Mouse (Mus musculus): Measurements from ENCODE around the gene Eif2d. TPM values are rescaled to one million over a fixed set of nuclear protein-coding genes. Genes with fewer than 3 reads are reported as not detected.
A peak's percentile ranks its signal among the peaks of the same experiment; 100 is the strongest.

Eif2d gene
- polyA plus RNA-seq, 1 experiment from 2014 or later, result 41.1 TPM

- no peak for ATAC-seq (ENCODE audit: extremely low read depth, insufficient number of reproducible peaks, low FRiP score, low TSS enrichment)
- 25% methylated on average over 13 of the region's 13 CpGs for WGBS
- Histone ChIP-seq H3K9ac (peak overlapping the region; percentile 30; the same call in 1 of the 2 replicates), H3K36me3 (peaks cover 5% of the 10 kb centered on the region), H3K4me2 (peak overlapping the region; percentile 47), H3K4me3 (no peak overlapping the region), H3K27ac (replicated peaks) (peak overlapping the region; percentile 70), H3K9me3 (no peaks in the 10 kb centered on the region), H3K27me3 (replicated peaks) (no peaks in the 10 kb centered on the region), H3K4me1 (peaks cover 72% of the 10 kb centered on the region)
These were observed 33.0 kb downstream of the Eif2d start for GRCm38 (mm10) chr1:131185821-131186506.

GRCm38 (mm10) chr1:131186995-131187394 lies 34.0 kb downstream of the Eif2d start:
- Histone ChIP-seq H3K36me3 (no peaks in the 10 kb centered on the region), H3K4me2 (no peak overlapping the region), H3K4me1 (peaks cover 66% of the 10 kb centered on the region), H3K9me3 (no peaks in the 10 kb centered on the region), H3K27ac (replicated peaks) (peak overlapping the region; percentile 70; the same call in 1 of the 2 replicates), H3K27me3 (replicated peaks) (no peaks in the 10 kb centered on the region), H3K4me3 (no peak overlapping the region), H3K9ac (no peak overlapping the region)
- no peak for ATAC-seq (ENCODE audit: extremely low read depth, insufficient number of reproducible peaks, low FRiP score, low TSS enrichment)
- 61% methylated on average over 6 of the region's 6 CpGs for WGBS

DNA sequence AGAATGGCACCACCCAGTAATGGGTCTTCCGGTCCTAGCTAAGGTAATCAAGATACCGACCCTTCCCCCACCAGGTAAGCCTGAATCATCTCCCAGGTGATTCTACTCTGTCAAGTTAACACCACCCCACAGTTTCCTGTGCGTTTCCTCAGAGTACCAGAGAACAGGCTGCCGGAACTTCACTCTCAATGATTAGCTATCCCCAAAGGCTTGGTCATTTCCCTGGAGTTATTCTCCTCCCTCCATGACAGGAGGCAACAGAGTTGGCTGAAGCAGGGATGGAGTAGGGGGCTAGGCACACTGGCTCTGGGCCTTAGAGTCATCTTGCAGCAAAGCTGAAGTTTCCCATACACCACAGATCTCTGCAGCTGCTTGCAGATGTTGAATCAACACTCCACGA lies 34.9 kb downstream of the Eif2d start:
- H3K9ac ChIP-seq, result no peak overlapping the region
- no peaks in the 10 kb centered on the region for H3K9me3 ChIP-seq
- no peaks in the 10 kb centered on the region for H3K36me3 ChIP-seq
- no peak overlapping the region for H3K4me3 ChIP-seq
- 83% methylated on average over 5 of the region's 5 CpGs for whole genome bisulfite sequencing
- H3K4me1 ChIP-seq, result peaks cover 60% of the 10 kb centered on the region
- H3K4me2 ChIP-seq, result no peak overlapping the region
- peak; percentile 7; the same call in 1 of the 2 replicates for ATAC-seq (ENCODE audit: extremely low read depth, insufficient number of reproducible peaks, low FRiP score, low TSS enrichment)
- no peak overlapping the region for H3K27ac ChIP-seq (replicated peaks)
- H3K27me3 ChIP-seq (replicated peaks), result no peaks in the 10 kb centered on the region

GRCm38 (mm10) chr1:131188655-131189054 lies 35.7 kb downstream of the Eif2d start:
- no peaks in the 10 kb centered on the region for H3K9me3 ChIP-seq
- H3K4me3 ChIP-seq, result no peak overlapping the region
- no peaks in the 10 kb centered on the region for H3K27me3 ChIP-seq (replicated peaks)
- no peak overlapping the region for H3K27ac ChIP-seq (replicated peaks)
- H3K4me1 ChIP-seq, result peaks cover 55% of the 10 kb centered on the region
- no peak overlapping the region for H3K9ac ChIP-seq
- 46% methylated on average over 5 of the region's 5 CpGs for WGBS
- no peak for ATAC-seq (ENCODE audit: extremely low read depth, insufficient number of reproducible peaks, low FRiP score, low TSS enrichment)
- H3K4me2 ChIP-seq, result no peak overlapping the region
- H3K36me3 ChIP-seq, result no peaks in the 10 kb centered on the region

- ATAC-seq (ENCODE audit: extremely low read depth, insufficient number of reproducible peaks, low FRiP score, low TSS enrichment), result no peak
These were observed 40.8 kb downstream of the Eif2d start for GRCm38 (mm10) chr1:131193746-131194145.

DNA sequence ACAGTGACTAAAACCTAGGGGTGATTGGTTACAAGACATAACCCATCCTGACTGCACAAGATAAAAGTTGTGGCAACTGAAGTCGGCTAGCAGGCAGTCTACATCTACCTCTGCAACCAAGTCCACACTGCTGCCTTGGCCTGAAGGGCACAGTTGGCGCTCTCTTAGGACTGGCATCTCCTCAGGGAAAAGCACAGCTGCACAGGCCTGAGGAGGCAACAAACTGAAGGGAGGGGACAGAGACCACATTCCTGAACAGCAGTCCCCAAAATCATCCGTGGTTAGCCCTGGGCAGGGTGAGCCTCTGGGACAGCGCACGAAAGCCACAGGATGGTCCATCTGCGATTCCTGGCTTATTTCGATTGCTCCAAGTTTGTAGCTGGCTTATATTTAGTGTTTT lies 42.7 kb downstream of the Eif2d start:
- H3K9me3 ChIP-seq, result no peaks in the 10 kb centered on the region
- no peak for ATAC-seq (ENCODE audit: extremely low read depth, insufficient number of reproducible peaks, low FRiP score, low TSS enrichment)
- no peak overlapping the region for H3K9ac ChIP-seq
- no peaks in the 10 kb centered on the region for H3K27me3 ChIP-seq (replicated peaks)
- no peak overlapping the region for H3K27ac ChIP-seq (replicated peaks)
- H3K4me3 ChIP-seq, result no peak overlapping the region
- no peak overlapping the region for H3K4me2 ChIP-seq
- H3K4me1 ChIP-seq, result peaks cover 47% of the 10 kb centered on the region
- WGBS, result 80% methylated on average over 7 of the region's 7 CpGs
- H3K36me3 ChIP-seq, result no peaks in the 10 kb centered on the region; the same call in 1 of the 2 replicates

More at GRCm38 (mm10) chr1:131193746-131194145, 40.8 kb downstream of the Eif2d start:
- Histone ChIP-seq H3K9ac (no peak overlapping the region), H3K27me3 (replicated peaks) (no peaks in the 10 kb centered on the region), H3K4me2 (no peak overlapping the region), H3K36me3 (no peaks in the 10 kb centered on the region; the same call in 1 of the 2 replicates), H3K9me3 (no peaks in the 10 kb centered on the region), H3K4me3 (no peak overlapping the region), H3K27ac (replicated peaks) (no peak overlapping the region), H3K4me1 (peaks cover 42% of the 10 kb centered on the region)
- whole genome bisulfite sequencing, result 32% methylated on average over 3 of the region's 3 CpGs

GRCm38 (mm10) chr1:131196107-131196506 lies 43.1 kb downstream of the Eif2d start:
- Histone ChIP-seq H3K4me1 (peaks cover 51% of the 10 kb centered on the region), H3K27ac (replicated peaks) (no peak overlapping the region)
- WGBS, result 63% methylated on average over 2 of the region's 2 CpGs

DNA sequence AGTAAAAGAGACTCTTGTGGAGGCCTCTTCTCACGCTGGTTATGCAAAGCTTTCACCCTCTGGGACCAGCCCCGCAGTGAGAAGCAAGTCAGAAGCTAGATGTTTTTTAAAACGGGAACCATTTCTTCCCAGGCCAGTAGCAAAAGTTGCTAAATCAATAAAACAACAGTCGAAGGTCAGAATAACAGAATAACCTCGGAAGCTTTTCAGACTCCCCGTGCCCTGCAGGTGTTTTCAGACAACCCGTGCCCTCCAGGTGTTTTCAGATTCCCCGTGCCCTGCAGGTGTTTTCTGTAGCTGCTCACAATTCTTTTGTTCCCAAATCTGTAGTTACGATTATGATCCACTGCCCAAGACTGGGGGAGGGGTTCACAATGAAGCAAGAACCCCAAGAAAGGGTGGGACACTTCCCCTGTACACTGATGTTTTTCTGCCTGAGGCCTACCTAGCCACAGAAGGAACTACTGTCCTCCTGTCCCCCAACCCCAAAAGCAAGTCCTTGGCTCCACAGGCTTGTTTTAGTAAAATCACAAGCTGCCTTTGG lies 45.5 kb downstream of the Eif2d start:
- ATAC-seq (ENCODE audit: extremely low read depth, insufficient number of reproducible peaks, low FRiP score, low TSS enrichment), result no peak
- H3K4me3 ChIP-seq, result no peak overlapping the region
- H3K27ac ChIP-seq (replicated peaks), result no peak overlapping the region
- H3K36me3 ChIP-seq, result no peaks in the 10 kb centered on the region; the same call in 1 of the 2 replicates
- no peaks in the 10 kb centered on the region for H3K27me3 ChIP-seq (replicated peaks)
- no peak overlapping the region for H3K4me2 ChIP-seq
- H3K9me3 ChIP-seq, result no peaks in the 10 kb centered on the region
- H3K9ac ChIP-seq, result no peak overlapping the region
- H3K4me1 ChIP-seq, result peaks cover 53% of the 10 kb centered on the region
- whole genome bisulfite sequencing, result 81% methylated on average over 9 of the region's 9 CpGs

More at GRCm38 (mm10) chr1:131196107-131196506, 43.1 kb downstream of the Eif2d start:
- Histone ChIP-seq H3K36me3 (no peaks in the 10 kb centered on the region; the same call in 1 of the 2 replicates), H3K27me3 (replicated peaks) (no peaks in the 10 kb centered on the region), H3K4me3 (no peak overlapping the region), H3K9me3 (no peaks in the 10 kb centered on the region), H3K9ac (no peak overlapping the region), H3K4me2 (no peak overlapping the region)
- no peak for ATAC-seq (ENCODE audit: extremely low read depth, insufficient number of reproducible peaks, low FRiP score, low TSS enrichment)

DNA sequence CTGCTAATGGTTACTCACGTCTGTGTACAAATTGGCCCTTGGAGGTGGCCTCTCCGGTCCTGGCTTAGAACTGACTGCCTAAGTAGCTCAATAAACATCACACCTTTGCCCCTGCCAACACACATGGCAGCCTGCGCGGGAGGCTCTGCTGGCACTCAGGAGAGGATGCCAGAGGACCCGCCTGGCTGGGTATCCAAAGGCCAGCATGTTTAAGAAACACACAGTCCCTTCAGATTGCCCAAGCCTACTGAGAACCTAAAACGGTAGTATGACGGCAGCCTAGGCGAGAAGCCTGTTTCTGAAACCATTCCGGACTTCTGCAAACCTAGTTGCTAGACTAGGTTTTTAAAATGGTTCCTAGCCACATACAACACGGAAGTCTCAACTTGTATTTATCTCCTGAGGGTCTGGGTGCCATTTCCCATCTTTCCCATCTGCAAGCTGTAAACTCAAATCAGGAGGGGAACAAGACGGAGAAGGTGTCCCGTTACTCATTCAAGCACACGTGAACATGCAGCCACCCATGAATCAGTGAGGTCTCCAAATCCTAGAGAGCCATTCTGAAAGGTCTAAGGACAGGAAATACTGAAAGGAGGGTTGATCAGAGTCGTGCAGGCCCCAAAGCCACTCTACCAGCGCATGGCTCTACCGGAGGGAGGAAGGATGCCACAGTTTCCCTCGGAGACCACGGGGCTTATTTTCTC lies 46.3 kb downstream of the Eif2d start:
- Histone ChIP-seq H3K4me3 (peak overlapping the region; percentile 8; the same call in 1 of the 2 replicates), H3K9ac (no peak overlapping the region), H3K27me3 (replicated peaks) (no peaks in the 10 kb centered on the region), H3K9me3 (no peaks in the 10 kb centered on the region), H3K4me1 (peaks cover 45% of the 10 kb centered on the region), H3K4me2 (no peak overlapping the region), H3K36me3 (no peaks in the 10 kb centered on the region; the same call in 1 of the 2 replicates), H3K27ac (replicated peaks) (no peak overlapping the region)
- WGBS, result 79% methylated on average over 18 of the region's 18 CpGs
- ATAC-seq (ENCODE audit: extremely low read depth, insufficient number of reproducible peaks, low FRiP score, low TSS enrichment), result no peak

DNA sequence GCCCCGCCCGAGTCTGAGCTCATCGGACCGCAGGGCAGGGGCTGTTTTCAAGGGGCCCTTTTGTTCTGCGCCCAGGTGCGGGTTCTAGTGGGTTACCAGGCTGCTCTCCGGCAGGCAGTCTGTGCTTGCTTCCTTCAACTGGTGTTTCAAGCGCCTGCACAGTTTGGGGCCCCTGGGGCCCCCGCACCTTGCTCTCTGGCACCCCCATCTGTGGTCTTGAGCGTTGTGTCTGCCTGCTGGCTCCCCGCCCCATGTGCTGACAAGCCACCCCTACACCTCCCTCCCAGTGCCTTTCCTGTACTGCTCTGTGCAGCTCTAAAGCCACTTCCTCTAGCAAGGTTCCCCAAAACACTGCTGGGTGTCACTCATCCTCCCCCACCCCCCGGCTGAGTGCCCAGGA lies 47.0 kb downstream of the Eif2d start:
- no peak for ATAC-seq (ENCODE audit: extremely low read depth, insufficient number of reproducible peaks, low FRiP score, low TSS enrichment)
- WGBS, result 56% methylated on average over 12 of the region's 12 CpGs
- Histone ChIP-seq H3K4me3 (no peak overlapping the region), H3K36me3 (no peaks in the 10 kb centered on the region; the same call in 1 of the 2 replicates), H3K27ac (replicated peaks) (0 out of 2 replicates have a peak overlapping the region, but pooled peaks have one; percentile 5), H3K9me3 (no peaks in the 10 kb centered on the region), H3K9ac (no peak overlapping the region), H3K4me1 (peaks cover 41% of the 10 kb centered on the region), H3K4me2 (no peak overlapping the region), H3K27me3 (replicated peaks) (no peaks in the 10 kb centered on the region)

- Histone ChIP-seq H3K27me3 (replicated peaks) (no peaks in the 10 kb centered on the region), H3K4me1 (peaks cover 41% of the 10 kb centered on the region), H3K36me3 (no peaks in the 10 kb centered on the region), H3K9me3 (no peaks in the 10 kb centered on the region), H3K4me3 (no peak overlapping the region), H3K9ac (peak overlapping the region; percentile 37; the same call in 1 of the 2 replicates), H3K4me2 (no peak overlapping the region), H3K27ac (replicated peaks) (0 out of 2 replicates have a peak overlapping the region, but pooled peaks have one; percentile 5)
- ATAC-seq (ENCODE audit: extremely low read depth, insufficient number of reproducible peaks, low FRiP score, low TSS enrichment), result no peak
- WGBS, result 68% methylated on average over 10 of the region's 10 CpGs
These were observed 47.6 kb downstream of the Eif2d start for GRCm38 (mm10) chr1:131200588-131200987.

Measured in heart, embryonic 13.5 days (tissue).